Mouse (Mus musculus): ENCODE measurements around the gene Hist1h2bb. TPM values are rescaled to one million over a fixed set of nuclear protein-coding genes. Genes with fewer than 3 reads are reported as not detected.

The Hist1h2bb gene
- 1.9 and 2.7 TPM in 2 replicates for polyA plus RNA-seq (2012; rRNA removed)

GRCm38 (mm10) chr13:23746201-23747080 is at the start of gene Hist1h2bb:
Gene Hist1h2bb, plus strand, starts transcription at chr13:23746734.

DNA sequence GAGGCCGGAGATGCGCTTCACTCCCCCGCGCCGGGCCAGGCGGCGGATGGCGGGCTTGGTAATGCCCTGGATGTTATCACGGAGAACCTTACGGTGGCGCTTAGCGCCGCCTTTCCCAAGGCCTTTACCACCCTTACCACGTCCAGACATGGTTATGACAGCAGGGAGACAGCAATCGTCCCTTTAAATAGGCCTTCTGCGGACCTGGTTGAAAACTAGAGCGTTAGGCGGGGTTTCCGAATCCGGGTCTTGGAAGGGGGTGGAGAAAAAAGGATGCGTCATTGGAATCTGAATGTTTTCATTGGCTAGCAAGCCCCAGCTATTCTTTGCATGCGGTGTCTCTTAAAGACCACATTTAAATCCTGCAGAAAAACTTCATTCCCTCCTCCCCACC is 48.2 kb upstream of the Hist1h2bb start, which contains the start of gene Hist1h4c:
TSS of gene Hist1h4c (minus strand) at position 155 of the 394 bp plus-strand sequence.

DNA sequence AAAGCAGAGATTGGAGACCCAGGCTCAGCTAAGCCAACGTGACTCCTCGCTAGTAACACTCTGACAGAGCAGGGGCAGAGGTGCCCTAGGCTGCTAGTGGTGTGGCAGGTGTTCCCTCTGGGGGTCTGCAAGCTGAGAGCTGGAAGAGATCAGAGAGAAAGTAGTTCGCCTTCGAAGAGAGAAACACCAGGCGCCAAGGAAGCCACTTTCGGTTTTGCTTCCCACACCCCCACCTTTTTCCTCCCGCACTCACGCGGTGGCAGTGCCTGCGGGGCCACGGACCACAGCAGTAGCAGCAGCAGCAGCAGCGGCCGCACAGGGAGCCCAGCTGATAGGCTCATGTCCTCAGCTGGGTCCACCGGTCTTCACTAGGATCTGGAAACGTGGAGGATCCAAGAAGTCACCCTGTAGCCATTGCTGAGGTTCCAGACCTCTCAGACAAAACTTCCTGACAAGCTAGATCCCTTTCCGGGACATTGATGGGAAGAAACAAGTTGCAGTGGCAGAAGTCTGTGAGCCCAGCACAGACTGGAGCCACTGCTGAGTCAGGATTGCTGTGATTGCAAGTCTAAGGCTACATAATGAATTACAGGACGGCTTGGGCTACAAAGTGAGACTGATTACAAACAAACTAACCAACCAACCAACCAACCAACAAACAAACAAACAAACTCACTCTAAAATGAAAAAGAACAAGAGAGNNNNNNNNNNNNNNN is 36.0 kb upstream of the Hist1h2bb start, which contains the start of gene Hfe:
TSS of gene Hfe (minus strand) at position 481 of the 716 bp plus-strand sequence.

GRCm38 (mm10) chr13:23738677-23739068 is 7.9 kb upstream of the Hist1h2bb start, which contains the start of gene Hist1h1c:
Gene Hist1h1c, plus strand, starts transcription at chr13:23738808.

GRCm38 (mm10) chr13:23745381-23746161 is 963 bp upstream of the Hist1h2bb start, which contains the start of gene Hist1h3c:
Gene Hist1h3c, minus strand, starts transcription at chr13:23745602.

GRCm38 (mm10) chr13:23750839-23751477 is 4.4 kb downstream of the Hist1h2bb start, which contains the start of gene Hist1h2ab:
Gene Hist1h2ab, plus strand, starts transcription at chr13:23751126.

DNA sequence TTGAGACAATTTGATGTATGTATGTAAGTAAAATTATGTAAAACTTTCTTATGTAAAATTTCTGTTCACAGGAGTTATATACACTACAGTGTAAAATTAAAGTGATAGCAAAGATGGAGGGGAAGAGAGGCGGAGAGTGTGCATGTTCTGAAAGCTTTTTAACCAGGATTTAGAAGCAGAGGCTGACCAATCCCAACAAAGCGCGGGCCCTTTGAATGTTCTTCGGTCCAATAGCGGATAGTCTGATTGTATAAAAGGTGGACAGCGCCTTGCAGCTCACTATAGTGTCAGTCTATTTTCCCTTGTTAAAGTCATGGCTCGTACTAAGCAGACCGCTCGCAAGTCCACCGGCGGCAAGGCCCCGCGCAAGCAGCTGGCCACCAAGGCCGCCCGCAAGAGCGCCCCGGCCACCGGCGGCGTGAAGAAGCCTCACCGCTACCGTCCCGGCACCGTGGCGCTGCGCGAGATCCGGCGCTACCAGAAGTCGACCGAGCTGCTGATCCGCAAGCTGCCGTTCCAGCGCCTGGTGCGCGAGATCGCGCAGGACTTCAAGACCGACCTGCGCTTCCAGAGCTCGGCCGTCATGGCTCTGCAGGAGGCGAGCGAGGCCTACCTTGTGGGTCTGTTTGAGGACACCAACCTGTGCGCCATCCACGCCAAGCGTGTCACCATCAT is 5.7 kb downstream of the Hist1h2bb start, which contains the start of gene Hist1h3b:
TSS of gene Hist1h3b (plus strand) at position 201 of the 675 bp plus-strand sequence.

GRCm38 (mm10) chr13:23756790-23757189 is 10.3 kb downstream of the Hist1h2bb start, which contains the start of gene Hist1h4b:
Gene Hist1h4b, plus strand, starts transcription at chr13:23757013.

DNA sequence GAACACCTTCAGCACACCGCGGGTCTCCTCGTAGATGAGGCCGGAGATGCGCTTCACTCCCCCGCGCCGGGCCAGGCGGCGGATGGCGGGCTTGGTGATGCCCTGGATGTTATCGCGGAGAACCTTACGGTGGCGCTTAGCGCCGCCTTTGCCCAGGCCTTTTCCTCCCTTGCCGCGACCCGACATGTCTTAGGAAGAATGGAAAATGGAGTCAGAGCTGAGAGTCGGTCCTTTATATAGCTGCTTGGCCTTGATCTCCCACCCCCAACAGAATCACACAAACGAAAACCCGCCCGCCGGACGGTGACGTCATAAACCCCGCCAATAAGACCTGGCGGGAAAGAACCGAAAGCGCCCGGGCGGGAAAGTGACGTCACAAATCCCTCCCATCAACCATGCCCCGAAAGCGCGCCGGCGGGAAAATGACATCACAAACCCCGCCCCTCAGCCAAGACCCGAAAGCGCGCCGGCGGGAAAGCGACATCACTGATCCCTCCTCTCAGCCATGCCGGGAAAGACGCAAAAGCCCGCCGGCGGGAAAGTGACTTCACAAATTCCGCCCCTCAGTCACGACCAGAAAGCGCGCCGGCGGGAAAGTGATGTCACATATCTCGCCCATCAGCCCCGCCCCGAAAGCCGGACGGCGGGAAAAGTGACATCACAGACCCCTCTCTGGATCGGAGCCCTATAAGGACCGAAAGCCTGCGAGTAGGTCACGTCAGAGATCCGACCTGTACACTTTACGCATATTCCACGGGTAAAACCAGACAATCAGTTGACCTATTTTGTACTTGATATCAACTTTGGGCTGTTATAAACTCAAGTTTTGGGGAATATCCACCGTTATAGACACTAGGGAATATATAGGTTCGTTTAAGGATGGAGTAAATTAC is 14.7 kb downstream of the Hist1h2bb start, which contains the start of gene Hist1h4a:
TSS of gene Hist1h4a (minus strand) at position 259 of the 893 bp plus-strand sequence.

GRCm38 (mm10) chr13:23761871-23762821 is 15.6 kb downstream of the Hist1h2bb start, which contains the start of gene Hist1h3a:
Gene Hist1h3a, minus strand, starts transcription at chr13:23762386.

DNA sequence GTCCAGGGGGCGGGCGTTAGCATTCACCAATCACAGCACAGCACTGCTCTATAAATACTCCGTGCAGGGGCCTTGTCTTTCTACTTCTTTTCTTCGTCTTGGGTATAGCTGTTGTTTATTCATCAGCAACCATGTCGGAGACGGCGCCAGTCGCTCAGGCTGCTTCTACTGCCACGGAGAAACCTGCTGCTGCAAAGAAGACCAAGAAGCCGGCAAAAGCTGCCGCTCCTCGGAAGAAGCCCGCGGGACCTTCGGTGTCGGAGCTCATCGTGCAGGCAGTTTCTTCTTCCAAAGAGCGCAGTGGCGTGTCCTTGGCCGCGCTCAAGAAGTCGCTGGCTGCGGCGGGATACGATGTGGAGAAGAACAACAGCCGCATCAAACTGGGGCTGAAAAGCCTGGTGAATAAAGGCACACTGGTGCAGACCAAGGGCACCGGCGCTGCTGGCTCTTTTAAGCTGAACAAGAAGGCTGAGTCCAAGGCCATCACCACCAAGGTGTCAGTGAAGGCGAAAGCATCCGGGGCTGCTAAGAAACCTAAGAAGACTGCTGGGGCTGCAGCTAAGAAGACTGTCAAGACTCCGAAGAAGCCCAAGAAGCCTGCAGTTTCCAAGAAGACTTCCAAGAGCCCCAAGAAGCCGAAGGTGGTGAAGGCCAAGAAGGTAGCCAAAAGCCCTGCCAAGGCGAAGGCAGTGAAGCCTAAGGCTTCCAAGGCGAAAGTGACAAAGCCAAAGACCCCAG is 17.2 kb downstream of the Hist1h2bb start, which contains the start of gene Hist1h1a:
TSS of gene Hist1h1a (plus strand) at position 81 of the 738 bp plus-strand sequence.

GRCm38 (mm10) chr13:23769613-23770012 is 23.1 kb downstream of the Hist1h2bb start, which contains the start of gene Trim38:
Gene Trim38, plus strand, starts transcription at chr13:23769913.

Other genes starting within 250 kb of the Hist1h2bb start
- 10.2 and 10.6 TPM in 2 replicates for gene Hist1h4h, start 215.7 kb upstream of the Hist1h2bb start, polyA plus RNA-seq (2012; rRNA removed)
- 47.4 and 62.7 TPM in 2 replicates for gene Hist1h2af, start 212.8 kb upstream of the Hist1h2bb start, polyA plus RNA-seq (2012; rRNA removed)
- gene Hist1h3g, start 211.3 kb upstream of the Hist1h2bb start, polyA plus RNA-seq (2012; rRNA removed), result 2.2 and 4.8 TPM in 2 replicates
- 0.52 and 0.80 TPM in 2 replicates for gene Hist1h2bh, start 203.3 kb upstream of the Hist1h2bb start, polyA plus RNA-seq (2012; rRNA removed)
- gene Hist1h3f, start 202.7 kb upstream of the Hist1h2bb start, polyA plus RNA-seq (2012; rRNA removed), result 0.48 and 0.52 TPM in 2 replicates
- 4.7 and 5.8 TPM in 2 replicates for gene Hist1h4f, start 195.1 kb upstream of the Hist1h2bb start, polyA plus RNA-seq (2012; rRNA removed)
- gene Hist1h1d, start 193.5 kb upstream of the Hist1h2bb start, polyA plus RNA-seq (2012; rRNA removed), result 0.14 and 0.15 TPM in 2 replicates
- 5.6 and 7.2 TPM in 2 replicates for gene Hist1h3e, start 184.4 kb upstream of the Hist1h2bb start, polyA plus RNA-seq (2012; rRNA removed)
- 4.4 and 4.5 TPM in 2 replicates for gene Hist1h2ae, start 175.5 kb upstream of the Hist1h2bb start, polyA plus RNA-seq (2012; rRNA removed)
- gene Hist1h2bg, start 175.3 kb upstream of the Hist1h2bb start, polyA plus RNA-seq (2012; rRNA removed), result 7.1 and 9.6 TPM in 2 replicates
- 2.3 and 2.6 TPM in 2 replicates for gene Hist1h2bf, start 172.5 kb upstream of the Hist1h2bb start, polyA plus RNA-seq (2012; rRNA removed)
- gene Hist1h2ad, start 172.4 kb upstream of the Hist1h2bb start, polyA plus RNA-seq (2012; rRNA removed), result 1.6 and 1.8 TPM in 2 replicates
- 4.3 and 5.6 TPM in 2 replicates for gene Hist1h3d, start 171.0 kb upstream of the Hist1h2bb start, polyA plus RNA-seq (2012; rRNA removed)
- gene Hist1h4d, start 165.1 kb upstream of the Hist1h2bb start, polyA plus RNA-seq (2012; rRNA removed), result 1.9 and 2.8 TPM in 2 replicates
- gene Hist1h2be, start 125.6 kb upstream of the Hist1h2bb start, polyA plus RNA-seq (2012; rRNA removed), result 1.2 and 1.5 TPM in 2 replicates
- gene Hist1h1e, start 124.2 kb upstream of the Hist1h2bb start, polyA plus RNA-seq (2012; rRNA removed), result 1.8 and 1.9 TPM in 2 replicates
- 0.62 and 0.67 TPM in 2 replicates for gene Hist1h2ac, start 62.8 kb upstream of the Hist1h2bb start, polyA plus RNA-seq (2012; rRNA removed)
- gene Hist1h2bc, start 62.5 kb upstream of the Hist1h2bb start, polyA plus RNA-seq (2012; rRNA removed), result 32.4 and 40.3 TPM in 2 replicates
- not detected in 2 replicates for gene Hist1h1t, start 50.9 kb upstream of the Hist1h2bb start, polyA plus RNA-seq (2012; rRNA removed)
- gene Hist1h4c, start 48.3 kb upstream of the Hist1h2bb start, polyA plus RNA-seq (2012; rRNA removed), result 2.6 and 3.4 TPM in 2 replicates
- gene Hfe, start 35.9 kb upstream of the Hist1h2bb start, polyA plus RNA-seq (2012; rRNA removed), result 1.5 and 2.0 TPM in 2 replicates
- gene Hist1h1c, start 7.9 kb upstream of the Hist1h2bb start, polyA plus RNA-seq (2012; rRNA removed), result 12.8 and 15.6 TPM in 2 replicates
- 3.9 and 4.1 TPM in 2 replicates for gene Hist1h3c, start 1.1 kb upstream of the Hist1h2bb start, polyA plus RNA-seq (2012; rRNA removed)
- 6.3 and 6.8 TPM in 2 replicates for gene Hist1h2ab, start 4.4 kb downstream of the Hist1h2bb start, polyA plus RNA-seq (2012; rRNA removed)
- gene Hist1h3b, start 5.5 kb downstream of the Hist1h2bb start, polyA plus RNA-seq (2012; rRNA removed), result 7.5 and 8.8 TPM in 2 replicates
- 4.9 and 7.8 TPM in 2 replicates for gene Hist1h4b, start 10.3 kb downstream of the Hist1h2bb start, polyA plus RNA-seq (2012; rRNA removed)
- gene Hist1h4a, start 14.5 kb downstream of the Hist1h2bb start, polyA plus RNA-seq (2012; rRNA removed), result 2.3 and 3.4 TPM in 2 replicates
- 5.1 and 5.4 TPM in 2 replicates for gene Hist1h3a, start 15.7 kb downstream of the Hist1h2bb start, polyA plus RNA-seq (2012; rRNA removed)
- gene Hist1h1a, start 16.9 kb downstream of the Hist1h2bb start, polyA plus RNA-seq (2012; rRNA removed), result 0.66 and 1.8 TPM in 2 replicates
- gene Trim38, start 23.2 kb downstream of the Hist1h2bb start, polyA plus RNA-seq (2012; rRNA removed), result 0.04 TPM in 1 of 2 replicates, not detected in the other
- gene Slc17a2, start 60.3 kb downstream of the Hist1h2bb start, polyA plus RNA-seq (2012; rRNA removed), result 0.01 TPM in 1 of 2 replicates, not detected in the other
- 0.01 and 0.05 TPM in 2 replicates for gene Slc17a3, start 92.7 kb downstream of the Hist1h2bb start, polyA plus RNA-seq (2012; rRNA removed)
- 0.03 TPM in 1 of 2 replicates, not detected in the other for gene Slc17a1, start 121.0 kb downstream of the Hist1h2bb start, polyA plus RNA-seq (2012; rRNA removed)
- not detected in 2 replicates for gene Slc17a4, start 168.3 kb downstream of the Hist1h2bb start, polyA plus RNA-seq (2012; rRNA removed)
- gene Hist1h2ba, start 187.4 kb downstream of the Hist1h2bb start, polyA plus RNA-seq (2012; rRNA removed), result not detected in 2 replicates
- gene Hist1h2aa, start 187.7 kb downstream of the Hist1h2bb start, polyA plus RNA-seq (2012; rRNA removed), result not detected in 2 replicates
- gene Scgn, start 244.5 kb downstream of the Hist1h2bb start, polyA plus RNA-seq (2012; rRNA removed), result 1.5 and 2.6 TPM in 2 replicates